Mouse (Mus musculus): Measurements from ENCODE around the gene Tmem116. TPM values are rescaled to one million over a fixed set of nuclear protein-coding genes. Genes with fewer than 3 reads are reported as not detected.

The Tmem116 gene
- polyA plus RNA-seq, 1 experiment from 2014 or later, result 0.99 TPM

Other genes with a start within 250 kb of the Tmem116 start
- 801 and 821 TPM in 2 replicates for gene Rpl6, start 247.4 kb upstream of the Tmem116 start, polyA plus RNA-seq (2014; fragmentation: Nextera tagmentation; extraction: Ambion mirVana)
- gene Hectd4, start 231.7 kb upstream of the Tmem116 start, polyA plus RNA-seq (2014; fragmentation: Nextera tagmentation; extraction: Ambion mirVana), result 6.5 and 6.6 TPM in 2 replicates
- 59.7 and 66.6 TPM in 2 replicates for gene Trafd1, start 66.3 kb upstream of the Tmem116 start, polyA plus RNA-seq (2014; fragmentation: Nextera tagmentation; extraction: Ambion mirVana)
- gene Naa25, start 54.0 kb upstream of the Tmem116 start, polyA plus RNA-seq (2014; fragmentation: Nextera tagmentation; extraction: Ambion mirVana), result 42.6 and 47.0 TPM in 2 replicates
- 95.4 and 100 TPM in 2 replicates for gene Erp29, start 613 bp downstream of the Tmem116 start, polyA plus RNA-seq (2014; fragmentation: Nextera tagmentation; extraction: Ambion mirVana)
- not detected in 2 replicates for gene Adam1b, start 51.5 kb downstream of the Tmem116 start, polyA plus RNA-seq (2014; fragmentation: Nextera tagmentation; extraction: Ambion mirVana)
- gene Adam1a, start 93.6 kb downstream of the Tmem116 start, polyA plus RNA-seq (2014; fragmentation: Nextera tagmentation; extraction: Ambion mirVana), result 2.2 and 2.3 TPM in 2 replicates
- gene Gm42878, start 93.6 kb downstream of the Tmem116 start, polyA plus RNA-seq (2014; fragmentation: Nextera tagmentation; extraction: Ambion mirVana), result not detected in 2 replicates
- gene Mapkapk5, start 94.0 kb downstream of the Tmem116 start, polyA plus RNA-seq (2014; fragmentation: Nextera tagmentation; extraction: Ambion mirVana), result 54.5 and 57.9 TPM in 2 replicates
- 80.1 and 111 TPM in 2 replicates for gene Aldh2, start 141.9 kb downstream of the Tmem116 start, polyA plus RNA-seq (2014; fragmentation: Nextera tagmentation; extraction: Ambion mirVana)
- gene Acad12, start 167.0 kb downstream of the Tmem116 start, polyA plus RNA-seq (2014; fragmentation: Nextera tagmentation; extraction: Ambion mirVana), result 2.5 and 3.0 TPM in 2 replicates
- 1.3 and 1.7 TPM in 2 replicates for gene Acad10, start 208.6 kb downstream of the Tmem116 start, polyA plus RNA-seq (2014; fragmentation: Nextera tagmentation; extraction: Ambion mirVana)
- gene Brap, start 208.7 kb downstream of the Tmem116 start, polyA plus RNA-seq (2014; fragmentation: Nextera tagmentation; extraction: Ambion mirVana), result 37.1 and 42.7 TPM in 2 replicates

Measured in limb, embryonic 11.5 days (tissue).